Mouse (Mus musculus) stomach, embryonic 16.5 days (tissue): ENCODE data around the gene Abcc3. TPM values are rescaled to one million over a fixed set of nuclear protein-coding genes. Genes with fewer than 3 reads are reported as not detected.
"Not testable (repeated sequence)": the region's sequence is repeated elsewhere in the genome, so short reads cannot be mapped to it uniquely, and the experiment has no call there.

Experiments
- ATAC-seq: fragments of 200-750 bp; cut with Nextera tagmentation; 2 replicates; pipeline ENCODE4 v1.8.0; 2017; ENCODE audit warnings: moderate number of reproducible peaks, moderate TSS enrichment; ENCODE audit not compliant: insufficient read depth, low FRiP score
- H3K27ac ChIP-seq: fragments of 300-500 bp; sonication (generic); 2 replicates; pipeline ENCODE4 v1.5.1; 2014; ENCODE audit warnings: low read length
- H3K27me3 ChIP-seq: fragments of 300-500 bp; sonication (generic); 2 replicates; pipeline ENCODE4 v1.6.1; 2014; ENCODE audit warnings: low read length, control low read depth, mixed read lengths; ENCODE audit not compliant: control insufficient read depth, insufficient read depth
- H3K36me3 ChIP-seq: fragments of 300-500 bp; sonication (generic); 2 replicates; pipeline ENCODE4 v1.6.1; 2014; ENCODE audit warnings: low read length; ENCODE audit not compliant: control insufficient read depth, insufficient read depth
- H3K4me1 ChIP-seq: fragments of 300-500 bp; sonication (generic); 2 replicates; pipeline ENCODE4 v1.6.1; 2014; ENCODE audit warnings: low read length, control low read depth, mixed read lengths; ENCODE audit not compliant: control insufficient read depth, insufficient read depth
- H3K4me2 ChIP-seq: fragments of 300-500 bp; sonication (generic); 2 replicates; pipeline ENCODE4 v1.6.1; 2014; ENCODE audit warnings: low read depth, low read length, mixed read lengths
- H3K4me3 ChIP-seq: fragments of 300-500 bp; sonication (generic); replicated peaks from 2 replicates; pipeline ENCODE4 v1.5.1; 2014; ENCODE audit warnings: mild to moderate bottlenecking, low read length
- H3K9ac ChIP-seq: fragments of 300-500 bp; sonication (generic); 2 replicates; pipeline ENCODE4 v1.6.1; 2014; ENCODE audit warnings: low read length
- H3K9me3 ChIP-seq: fragments of 300-500 bp; sonication (generic); replicated peaks from 2 replicates; pipeline ENCODE4 v1.6.1; 2016; ENCODE audit warnings: low read length, control low read depth; ENCODE audit not compliant: control insufficient read depth
- WGBS: fragments of 180-500 bp; shearing (Covaris S2); extraction: QIAGEN DNeasy Blood & Tissue Kit; methylation state at CpG from one replicate; pipeline ENCODE4 v1.1.7; 2014; 5-methylcytosine and 5-hydroxymethylcytosine counted together
- polyA plus RNA-seq: library from polyadenylated mRNA; unstranded; fragments of >200 nt; fragmentation: Nextera tagmentation; extraction: Ambion mirVana; gene quantifications from 2 replicates; pipeline ENCODE4 v1.2.1, GENCODE M21; 2015

Abcc3 gene
- polyA plus RNA-seq, 1 experiment from 2014 or later: 11.4 TPM

GRCm38 (mm10) chr11:94405348-94405747, 12.6 kb upstream of the Abcc3 start:
- 54% methylated on average over 6 of the region's 6 CpGs for WGBS
- Histone ChIP-seq H3K4me1 (peaks cover 35% of the 10 kb centered on the region), H3K27me3 (no peaks in the 10 kb centered on the region), H3K4me2 (no peak overlapping the region), H3K4me3 (no peak overlapping the region), H3K9ac (no peak overlapping the region), H3K27ac (no peak overlapping the region), H3K9me3 (no peaks in the 10 kb centered on the region), H3K36me3 (no peaks in the 10 kb centered on the region)
- no peak for ATAC-seq

- peak overlapping the region; percentile 67; the same call in 1 of the 2 replicates for H3K27ac ChIP-seq
- WGBS: 23% methylated on average over 11 of the region's 11 CpGs
- H3K4me1 ChIP-seq: peaks cover 35% of the 10 kb centered on the region
- no peaks in the 10 kb centered on the region for H3K9me3 ChIP-seq
- H3K36me3 ChIP-seq: no peaks in the 10 kb centered on the region
- H3K27me3 ChIP-seq: no peaks in the 10 kb centered on the region
- no peak overlapping the region; the same call in 1 of the 2 replicates for H3K9ac ChIP-seq
- peak; percentile 79 for ATAC-seq
- H3K4me2 ChIP-seq: 0 out of 2 replicates have a peak overlapping the region, but pooled peaks have one; percentile 12
- no peak overlapping the region for H3K4me3 ChIP-seq
Observed at GRCm38 (mm10) chr11:94404641-94405260, 12.0 kb upstream of the Abcc3 start.

GRCm38 (mm10) chr11:94404178-94404577, 11.4 kb upstream of the Abcc3 start:
- Histone ChIP-seq H3K27me3 (no peaks in the 10 kb centered on the region), H3K4me1 (peaks cover 35% of the 10 kb centered on the region), H3K9ac (no peak overlapping the region), H3K4me3 (no peak overlapping the region), H3K4me2 (0 out of 2 replicates have a peak overlapping the region, but pooled peaks have one; percentile 12), H3K9me3 (no peaks in the 10 kb centered on the region), H3K27ac (peak overlapping the region; percentile 67; the same call in 1 of the 2 replicates), H3K36me3 (no peaks in the 10 kb centered on the region)
- ATAC-seq: peak; percentile 63
- WGBS: 40% methylated on average over 5 of the region's 5 CpGs

GRCm38 (mm10) chr11:94403757-94404156, 11.0 kb upstream of the Abcc3 start:
- H3K27me3 ChIP-seq: no peaks in the 10 kb centered on the region
- no peak overlapping the region for H3K9ac ChIP-seq
- no peak overlapping the region for H3K4me2 ChIP-seq
- H3K4me1 ChIP-seq: peaks cover 35% of the 10 kb centered on the region
- no peaks in the 10 kb centered on the region for H3K36me3 ChIP-seq
- no peak for ATAC-seq
- H3K4me3 ChIP-seq: no peak overlapping the region
- 75% methylated on average over 10 of the region's 10 CpGs for WGBS
- H3K9me3 ChIP-seq: no peaks in the 10 kb centered on the region
- H3K27ac ChIP-seq: no peak overlapping the region

- Histone ChIP-seq H3K36me3 (no peaks in the 10 kb centered on the region), H3K9me3 (no peaks in the 10 kb centered on the region), H3K9ac (no peak overlapping the region), H3K4me1 (peaks cover 31% of the 10 kb centered on the region), H3K4me2 (no peak overlapping the region), H3K27ac (no peak overlapping the region), H3K27me3 (no peaks in the 10 kb centered on the region), H3K4me3 (no peak overlapping the region)
- ATAC-seq: no peak
- 88% methylated on average over 5 of the region's 5 CpGs for WGBS
Observed at GRCm38 (mm10) chr11:94402731-94403130, 9.9 kb upstream of the Abcc3 start.

GRCm38 (mm10) chr11:94402029-94402428, 9.2 kb upstream of the Abcc3 start:
- 83% methylated on average over 4 of the region's 4 CpGs for WGBS
- peaks cover 25% of the 10 kb centered on the region for H3K4me1 ChIP-seq

GRCm38 (mm10) chr11:94400996-94401395, 8.2 kb upstream of the Abcc3 start:
- 55% methylated on average over 6 of the region's 6 CpGs for WGBS

More at GRCm38 (mm10) chr11:94402029-94402428, 9.2 kb upstream of the Abcc3 start:
- not testable (repeated sequence) for H3K9me3 ChIP-seq, H3K27me3 ChIP-seq, H3K27ac ChIP-seq, H3K9ac ChIP-seq, H3K4me2 ChIP-seq, H3K36me3 ChIP-seq, ATAC-seq, H3K4me3 ChIP-seq

GRCm38 (mm10) chr11:94394107-94394506, 1.3 kb upstream of the Abcc3 start:
- H3K9ac ChIP-seq: no peak overlapping the region
- ATAC-seq: no peak
- H3K27me3 ChIP-seq: no peaks in the 10 kb centered on the region
- 85% methylated on average over 7 of the region's 7 CpGs for WGBS
- H3K4me1 ChIP-seq: peaks cover 17% of the 10 kb centered on the region
- no peaks in the 10 kb centered on the region for H3K36me3 ChIP-seq
- no peaks in the 10 kb centered on the region for H3K9me3 ChIP-seq
- H3K27ac ChIP-seq: no peak overlapping the region
- H3K4me2 ChIP-seq: no peak overlapping the region
- H3K4me3 ChIP-seq: no peak overlapping the region

More at GRCm38 (mm10) chr11:94400996-94401395, 8.2 kb upstream of the Abcc3 start:
- Histone ChIP-seq H3K9ac (no peak overlapping the region), H3K27ac (no peak overlapping the region), H3K4me3 (no peak overlapping the region), H3K4me2 (no peak overlapping the region), H3K36me3 (no peaks in the 10 kb centered on the region), H3K9me3 (no peaks in the 10 kb centered on the region), H3K27me3 (no peaks in the 10 kb centered on the region), H3K4me1 (peaks cover 22% of the 10 kb centered on the region)
- ATAC-seq: no peak

GRCm38 (mm10) chr11:94393490-94393889, 693 bp upstream of the Abcc3 start:
- not testable (repeated sequence) for H3K27me3 ChIP-seq, H3K36me3 ChIP-seq, H3K27ac ChIP-seq, ATAC-seq, H3K9ac ChIP-seq, H3K9me3 ChIP-seq, H3K4me3 ChIP-seq, H3K4me2 ChIP-seq
- WGBS: 80% methylated on average over 4 of the region's 4 CpGs
- H3K4me1 ChIP-seq: peaks cover 23% of the 10 kb centered on the region
